Mouse (Mus musculus) thymus, postnatal 14 days (tissue): ENCODE measurements around the gene Palm2.
"Not testable (repeated sequence)": the region's sequence is repeated elsewhere in the genome, so short reads cannot be mapped to it uniquely, and the experiment has no call there.

Source experiments
- DNase-seq: peaks from one replicate; pipeline ENCODE4 v3.0.0; 2021

Gene Palm2

GRCm38 (mm10) chr4:57433941-57434704 lies at the start of gene Palm2:
Gene Palm2, plus strand, starts transcription at chr4:57434247.
- peak; percentile 76 for DNase-seq

GRCm38 (mm10) chr4:57384355-57384754 lies 49.7 kb upstream of the Palm2 start:
- DNase-seq: peak; percentile 9

- no peak for DNase-seq
These were observed 42.9 kb upstream of the Palm2 start for GRCm38 (mm10) chr4:57391103-57391502.

GRCm38 (mm10) chr4:57396414-57396813 lies 37.6 kb upstream of the Palm2 start:
- DNase-seq: no peak

- DNase-seq: not testable (repeated sequence)
These were observed 21.7 kb upstream of the Palm2 start for GRCm38 (mm10) chr4:57412385-57412784.

GRCm38 (mm10) chr4:57413016-57413415 lies 21.0 kb upstream of the Palm2 start:
- no peak for DNase-seq

- DNase-seq: not testable (repeated sequence)
These were observed 20.4 kb upstream of the Palm2 start for GRCm38 (mm10) chr4:57413670-57414069.

- DNase-seq: no peak
These were observed 10.0 kb upstream of the Palm2 start for GRCm38 (mm10) chr4:57424011-57424410.

- no peak for DNase-seq
These were observed 5.7 kb upstream of the Palm2 start for GRCm38 (mm10) chr4:57428317-57428716.

- DNase-seq: no peak
These were observed 786 bp downstream of the Palm2 start for GRCm38 (mm10) chr4:57434705-57435360.

- no peak for DNase-seq
These were observed 2.2 kb downstream of the Palm2 start for GRCm38 (mm10) chr4:57436286-57436685.

GRCm38 (mm10) chr4:57446082-57446481 lies 12.0 kb downstream of the Palm2 start:
- DNase-seq: no peak

GRCm38 (mm10) chr4:57446854-57447444 lies 12.9 kb downstream of the Palm2 start:
- no peak for DNase-seq

GRCm38 (mm10) chr4:57451896-57452295 lies 17.8 kb downstream of the Palm2 start:
- peak; percentile 41 for DNase-seq

GRCm38 (mm10) chr4:57452661-57453060 lies 18.6 kb downstream of the Palm2 start:
- no peak for DNase-seq

GRCm38 (mm10) chr4:57462378-57462777 lies 28.3 kb downstream of the Palm2 start:
- DNase-seq: peak; percentile 24

GRCm38 (mm10) chr4:57482435-57482834 lies 48.4 kb downstream of the Palm2 start:
- no peak for DNase-seq

GRCm38 (mm10) chr4:57486392-57486791 lies 52.3 kb downstream of the Palm2 start:
- no peak for DNase-seq

- no peak for DNase-seq
These were observed 55.8 kb downstream of the Palm2 start for GRCm38 (mm10) chr4:57489887-57490286.

- no peak for DNase-seq
These were observed 70.7 kb downstream of the Palm2 start for GRCm38 (mm10) chr4:57504792-57505191.

GRCm38 (mm10) chr4:57510576-57510975 lies 76.5 kb downstream of the Palm2 start:
- no peak for DNase-seq

GRCm38 (mm10) chr4:57511734-57512133 lies 77.7 kb downstream of the Palm2 start:
- no peak for DNase-seq

- no peak for DNase-seq
These were observed 79.3 kb downstream of the Palm2 start for GRCm38 (mm10) chr4:57513241-57513933.
